Mouse (Mus musculus): ENCODE data around the gene Pla2g3. TPM values are rescaled to one million over a fixed set of nuclear protein-coding genes. Genes with fewer than 3 reads are reported as not detected.

Gene Pla2g3
- polyA plus RNA-seq, 1 experiment from 2014 or later: 1.6 TPM

DNA sequence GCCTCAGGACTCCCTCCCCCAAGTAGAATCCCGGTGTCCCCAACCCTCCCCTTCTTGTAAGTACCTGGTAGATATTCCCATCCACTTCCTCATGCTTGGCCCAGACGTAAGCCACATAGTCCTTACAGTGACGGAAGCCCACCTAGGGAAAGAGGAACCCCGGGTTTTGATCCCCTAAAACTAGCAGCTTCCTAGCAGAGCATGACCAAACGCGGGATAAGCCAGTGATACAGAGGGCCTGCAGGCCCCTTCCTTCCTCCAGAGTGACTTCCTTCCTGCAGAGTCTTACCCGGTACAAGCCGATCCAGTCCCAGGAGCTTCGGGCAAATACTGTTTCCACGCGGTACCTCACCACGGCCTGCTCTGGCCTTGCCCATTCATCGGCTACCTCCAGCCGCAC lies 7.4 kb downstream of the Pla2g3 start:
- no peaks in the 10 kb centered on the region for H3K9me3 ChIP-seq
- H3K4me1 ChIP-seq (replicated peaks): no peaks in the 10 kb centered on the region
- ATAC-seq (ENCODE audit: low FRiP score, low read depth): no peak
- no peak overlapping the region for H3K27ac ChIP-seq (replicated peaks)
- H3K4me2 ChIP-seq: no peak overlapping the region
- 83% methylated on average over 14 of the region's 14 CpGs for WGBS
- no peaks in the 10 kb centered on the region for H3K36me3 ChIP-seq
- no peak overlapping the region for H3K4me3 ChIP-seq
- H3K9ac ChIP-seq: no peak overlapping the region
- no peaks in the 10 kb centered on the region for H3K27me3 ChIP-seq

DNA sequence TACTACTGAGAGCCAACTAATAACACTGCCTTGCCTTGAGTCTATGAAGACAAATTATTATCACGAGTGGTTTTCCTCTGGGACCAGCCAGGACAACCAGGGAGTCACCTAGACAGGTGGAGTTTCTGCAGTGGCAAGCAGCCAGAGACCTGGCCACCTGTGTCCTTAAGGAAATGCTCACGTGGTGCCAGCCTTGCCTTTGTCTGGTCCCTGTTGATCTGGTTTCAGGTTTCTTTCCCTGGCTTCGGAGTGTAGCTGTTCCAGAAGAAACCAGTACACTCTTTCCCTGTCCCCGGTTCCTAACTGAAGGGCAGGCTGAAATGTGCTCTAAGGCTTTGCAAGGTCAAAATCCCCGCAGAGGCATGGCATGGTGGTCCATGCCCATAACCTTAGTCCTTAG lies 8.7 kb downstream of the Pla2g3 start:
- no peak for ATAC-seq (ENCODE audit: low FRiP score, low read depth)
- no peaks in the 10 kb centered on the region for H3K27me3 ChIP-seq
- WGBS: 66% methylated on average over 5 of the region's 5 CpGs
- no peaks in the 10 kb centered on the region for H3K9me3 ChIP-seq
- no peak overlapping the region for H3K4me3 ChIP-seq
- H3K4me1 ChIP-seq (replicated peaks): no peaks in the 10 kb centered on the region
- no peaks in the 10 kb centered on the region for H3K36me3 ChIP-seq
- H3K9ac ChIP-seq: no peak overlapping the region
- no peak overlapping the region for H3K4me2 ChIP-seq
- no peak overlapping the region for H3K27ac ChIP-seq (replicated peaks)

DNA sequence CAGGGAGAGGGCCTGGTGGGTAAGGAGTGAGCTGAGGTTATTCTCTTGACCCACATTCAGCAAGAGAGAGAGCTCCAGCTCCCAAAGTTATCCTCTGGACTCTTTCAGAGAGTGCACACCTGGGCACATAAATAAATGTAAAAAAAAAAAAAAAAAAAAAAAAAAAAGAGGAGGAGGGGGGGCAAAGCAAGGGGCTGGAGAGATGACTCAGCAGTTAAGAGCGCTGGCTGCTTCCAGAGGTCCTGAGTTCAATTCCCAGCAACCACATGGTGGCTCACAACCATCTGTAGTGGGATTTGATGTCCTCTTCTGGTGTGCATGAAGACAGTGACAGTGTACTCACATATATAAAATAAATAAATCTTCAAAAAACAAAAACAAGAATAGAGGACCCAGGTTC lies 9.2 kb downstream of the Pla2g3 start:
- no peak for ATAC-seq (ENCODE audit: low FRiP score, low read depth)
- Histone ChIP-seq H3K4me3 (no peak overlapping the region), H3K27me3 (no peaks in the 10 kb centered on the region), H3K36me3 (no peaks in the 10 kb centered on the region), H3K4me2 (no peak overlapping the region), H3K9me3 (no peaks in the 10 kb centered on the region), H3K9ac (no peak overlapping the region), H3K27ac (replicated peaks) (no peak overlapping the region), H3K4me1 (replicated peaks) (no peaks in the 10 kb centered on the region)
- 95% methylated on average over 1 of the region's 1 CpGs for WGBS

DNA sequence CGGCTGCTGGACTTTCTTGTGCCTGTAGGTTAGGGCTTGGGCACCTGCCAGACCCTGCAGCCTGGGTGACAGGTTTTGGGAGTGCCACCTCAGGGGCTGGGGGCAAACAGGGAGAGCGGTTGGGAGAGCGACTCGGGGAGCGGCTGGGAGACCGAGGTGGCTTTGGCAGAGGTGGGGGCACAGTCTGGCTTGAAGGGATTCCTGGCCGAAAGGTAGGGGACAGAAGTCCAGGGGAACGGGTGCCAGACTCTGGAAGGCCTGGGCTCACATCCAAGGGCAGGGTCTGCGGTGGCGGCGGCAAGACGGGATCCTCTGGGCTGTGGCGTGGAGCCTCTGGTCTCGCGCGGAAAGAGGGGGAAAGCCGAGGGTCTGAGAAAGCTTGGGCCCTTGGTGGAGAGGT lies 14.0 kb downstream of the Pla2g3 start:
- Histone ChIP-seq H3K4me1 (replicated peaks) (peaks cover 13% of the 10 kb centered on the region), H3K4me3 (no peak overlapping the region), H3K36me3 (no peaks in the 10 kb centered on the region), H3K9me3 (no peaks in the 10 kb centered on the region), H3K27ac (replicated peaks) (no peak overlapping the region), H3K9ac (no peak overlapping the region), H3K4me2 (no peak overlapping the region), H3K27me3 (no peaks in the 10 kb centered on the region)
- 77% methylated on average over 17 of the region's 17 CpGs for WGBS
- no peak for ATAC-seq (ENCODE audit: low FRiP score, low read depth)

DNA sequence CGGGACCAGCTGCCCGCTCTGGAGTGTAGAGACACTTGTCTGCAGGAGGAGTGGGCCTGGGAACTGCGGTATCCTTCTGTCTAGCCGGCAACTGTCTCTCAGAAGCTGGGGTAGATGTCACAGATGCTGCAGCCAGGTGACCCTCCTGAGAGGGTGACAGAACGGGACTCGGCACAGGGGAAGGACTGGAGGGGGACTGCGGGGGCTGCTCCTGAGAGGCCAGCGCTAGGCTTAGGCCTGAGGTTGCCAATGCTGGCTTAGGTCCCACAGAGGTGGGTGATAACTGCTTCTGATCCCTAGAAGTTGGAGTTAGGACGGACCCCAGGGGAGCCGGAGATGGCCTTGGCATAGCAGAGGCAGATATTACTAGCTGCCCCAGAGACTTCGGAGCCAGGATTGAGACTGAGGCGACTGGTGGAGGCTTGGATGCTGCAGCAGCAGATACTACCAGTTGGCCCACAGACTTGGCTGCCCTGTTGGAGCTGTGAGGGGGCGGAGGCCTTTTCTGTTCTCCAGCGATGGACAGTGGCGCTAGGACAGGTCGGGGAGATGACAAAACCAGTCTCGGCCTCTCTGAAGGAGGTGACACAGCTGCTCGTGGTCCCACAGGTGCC lies 14.5 kb downstream of the Pla2g3 start:
- Histone ChIP-seq H3K4me2 (no peak overlapping the region), H3K4me3 (no peak overlapping the region), H3K9me3 (no peaks in the 10 kb centered on the region), H3K36me3 (no peaks in the 10 kb centered on the region), H3K4me1 (replicated peaks) (peaks cover 13% of the 10 kb centered on the region), H3K27me3 (no peaks in the 10 kb centered on the region), H3K9ac (no peak overlapping the region), H3K27ac (replicated peaks) (no peak overlapping the region)
- WGBS: 84% methylated on average over 18 of the region's 18 CpGs
- no peak for ATAC-seq (ENCODE audit: low FRiP score, low read depth)

DNA sequence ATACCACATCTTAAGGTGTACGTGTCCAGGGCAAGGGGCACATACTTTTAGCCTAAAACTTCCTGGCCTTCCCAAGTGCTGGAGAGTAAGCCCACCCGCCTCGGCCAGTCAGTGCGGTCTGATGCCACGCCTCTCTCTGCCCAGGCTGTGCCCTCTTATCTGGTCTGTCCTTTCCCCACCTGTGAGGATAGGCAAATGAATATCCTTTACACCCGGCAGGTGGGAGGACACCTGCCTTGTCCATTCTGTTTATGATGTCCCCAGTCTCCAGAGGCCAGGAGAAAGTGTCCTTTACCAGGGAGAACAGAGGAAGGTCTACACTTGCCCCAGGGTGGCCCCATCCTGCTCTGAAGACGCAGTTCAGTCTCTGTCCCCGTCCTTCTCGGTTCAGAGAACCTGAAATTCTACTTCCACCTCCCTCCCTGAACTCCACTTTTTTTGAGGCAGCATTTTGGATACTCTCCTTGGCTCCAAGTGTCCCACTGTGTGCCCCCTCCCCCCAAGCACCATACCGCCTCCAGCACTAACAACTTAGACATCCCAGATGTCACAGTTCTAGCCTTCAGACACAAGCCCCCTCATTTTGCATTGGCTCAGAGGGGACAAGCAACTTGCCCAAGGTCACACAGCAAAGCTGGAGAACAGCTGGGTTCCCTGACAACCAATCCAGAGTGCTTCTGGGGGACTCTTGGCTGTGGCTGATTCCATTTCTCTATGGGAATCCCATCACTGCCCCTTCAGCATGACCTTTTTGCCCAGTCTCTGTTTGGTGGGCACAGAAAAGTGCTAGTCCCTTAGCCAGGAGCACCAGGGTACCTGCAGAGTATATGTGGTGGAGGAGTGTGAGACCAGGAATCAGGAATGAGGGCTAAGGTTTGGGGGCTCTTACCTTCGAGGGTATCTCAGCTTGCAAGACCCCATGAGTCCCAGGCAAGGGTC lies 15.9 kb downstream of the Pla2g3 start:
- no peak overlapping the region for H3K27ac ChIP-seq (replicated peaks)
- peaks cover 13% of the 10 kb centered on the region for H3K4me1 ChIP-seq (replicated peaks)
- 67% methylated on average over 11 of the region's 11 CpGs for WGBS
- peak overlapping the region; percentile 60 for H3K9ac ChIP-seq
- no peaks in the 10 kb centered on the region for H3K9me3 ChIP-seq
- H3K36me3 ChIP-seq: no peaks in the 10 kb centered on the region
- no peaks in the 10 kb centered on the region for H3K27me3 ChIP-seq
- ATAC-seq (ENCODE audit: low FRiP score, low read depth): no peak
- peak overlapping the region; percentile 54 for H3K4me2 ChIP-seq
- H3K4me3 ChIP-seq: peak overlapping the region; percentile 44

DNA sequence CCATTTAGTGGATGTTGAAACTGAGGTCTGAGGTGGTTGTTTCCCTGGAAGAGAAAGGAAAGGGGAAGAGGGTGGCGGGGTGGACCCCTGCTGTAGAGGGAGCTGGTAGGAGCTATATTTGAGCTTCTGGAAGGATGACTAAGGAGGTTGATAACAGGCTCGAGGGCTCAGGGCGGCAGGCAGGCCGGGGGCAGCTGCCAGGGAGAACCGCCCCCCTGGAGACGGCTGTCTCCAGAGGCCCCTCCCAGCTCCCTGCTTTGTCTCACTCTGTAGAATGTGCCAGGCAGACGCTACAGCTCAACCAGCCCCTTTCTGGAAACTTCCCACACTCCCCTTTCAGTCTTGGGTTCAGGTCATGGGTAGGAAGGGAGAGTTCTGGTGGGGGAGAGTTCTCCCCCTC lies 20.1 kb downstream of the Pla2g3 start:
- Histone ChIP-seq H3K9me3 (no peaks in the 10 kb centered on the region), H3K36me3 (no peaks in the 10 kb centered on the region), H3K27me3 (no peaks in the 10 kb centered on the region), H3K4me2 (no peak overlapping the region), H3K27ac (replicated peaks) (no peak overlapping the region), H3K4me1 (replicated peaks) (peaks cover 13% of the 10 kb centered on the region), H3K9ac (no peak overlapping the region), H3K4me3 (no peak overlapping the region)
- ATAC-seq (ENCODE audit: low FRiP score, low read depth): no peak
- 54% methylated on average over 7 of the region's 7 CpGs for WGBS

DNA sequence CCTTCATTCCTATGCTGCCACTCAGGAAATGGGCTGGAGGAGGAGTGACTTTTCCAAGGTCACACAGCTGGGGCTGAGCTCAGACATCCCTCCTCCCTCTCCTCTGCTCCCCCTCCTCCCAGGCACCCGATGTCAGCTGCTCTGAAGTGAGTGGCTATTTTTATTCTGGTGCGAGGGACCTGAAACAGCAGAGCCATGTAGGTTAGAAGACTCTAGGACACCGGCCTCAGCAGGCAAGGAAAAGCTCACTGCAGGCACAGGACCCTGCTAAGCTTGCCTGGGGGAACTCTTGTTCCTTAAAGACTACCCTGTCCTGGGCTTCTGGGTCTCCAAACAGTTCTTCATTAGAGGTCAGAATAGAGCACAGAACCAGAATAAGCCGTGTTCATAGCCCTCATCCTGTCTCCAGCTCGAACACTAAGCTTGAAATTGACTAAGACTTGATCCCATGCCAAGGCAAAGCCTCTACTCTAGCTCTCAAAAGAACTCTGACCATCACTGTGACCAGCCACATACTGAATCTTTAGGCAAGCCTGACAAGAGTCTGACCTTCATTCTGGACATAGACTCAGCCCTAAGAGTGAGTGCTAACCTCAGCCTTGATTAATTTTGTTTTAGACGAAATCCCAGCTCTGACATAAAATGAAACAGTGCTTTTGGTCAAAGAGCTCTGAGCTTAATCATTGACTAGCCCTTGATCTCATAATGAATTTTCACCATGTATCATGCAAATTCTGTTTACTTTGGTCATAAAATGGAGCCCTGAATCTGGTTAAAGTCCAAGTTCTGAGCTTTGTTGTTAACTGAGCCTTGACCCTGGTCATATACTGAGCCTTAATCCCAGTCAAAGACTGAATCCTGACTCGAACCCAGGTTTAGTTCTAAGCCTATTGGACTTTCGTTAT lies 21.3 kb downstream of the Pla2g3 start:
- no peak overlapping the region for H3K27ac ChIP-seq (replicated peaks)
- peaks cover 11% of the 10 kb centered on the region for H3K4me1 ChIP-seq (replicated peaks)
- no peak overlapping the region for H3K4me3 ChIP-seq
- no peak overlapping the region for H3K9ac ChIP-seq
- no peak overlapping the region for H3K4me2 ChIP-seq
- no peaks in the 10 kb centered on the region for H3K27me3 ChIP-seq
- H3K9me3 ChIP-seq: no peaks in the 10 kb centered on the region
- WGBS: 80% methylated on average over 8 of the region's 8 CpGs
- no peaks in the 10 kb centered on the region for H3K36me3 ChIP-seq
- no peak for ATAC-seq (ENCODE audit: low FRiP score, low read depth)

DNA sequence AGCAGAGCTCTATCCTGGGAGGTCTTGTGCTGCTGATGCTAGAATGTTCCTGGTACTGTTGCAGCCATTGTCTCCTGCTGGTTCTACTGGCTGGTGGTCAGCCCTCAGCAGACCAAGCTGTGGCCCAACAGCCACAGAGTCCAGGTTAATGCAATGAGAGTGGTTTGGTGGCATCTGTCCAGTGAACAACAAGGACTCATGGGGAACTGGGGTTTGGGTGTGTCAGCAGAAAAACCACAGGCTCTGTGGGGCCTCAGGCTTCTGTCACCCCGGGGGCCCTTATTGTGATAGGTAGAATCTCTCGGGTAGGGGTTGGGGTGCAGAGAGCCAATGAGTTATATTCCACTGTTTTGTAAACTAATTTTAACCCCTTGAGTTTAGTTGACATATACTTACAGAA lies 22.2 kb downstream of the Pla2g3 start:
- no peak for ATAC-seq (ENCODE audit: low FRiP score, low read depth)
- no peaks in the 10 kb centered on the region for H3K27me3 ChIP-seq
- no peaks in the 10 kb centered on the region for H3K36me3 ChIP-seq
- H3K4me1 ChIP-seq (replicated peaks): peaks cover 14% of the 10 kb centered on the region
- H3K4me2 ChIP-seq: no peak overlapping the region
- no peak overlapping the region for H3K9ac ChIP-seq
- no peak overlapping the region for H3K4me3 ChIP-seq
- H3K27ac ChIP-seq (replicated peaks): no peak overlapping the region
- no peaks in the 10 kb centered on the region for H3K9me3 ChIP-seq
- 93% methylated on average over 2 of the region's 2 CpGs for WGBS

DNA sequence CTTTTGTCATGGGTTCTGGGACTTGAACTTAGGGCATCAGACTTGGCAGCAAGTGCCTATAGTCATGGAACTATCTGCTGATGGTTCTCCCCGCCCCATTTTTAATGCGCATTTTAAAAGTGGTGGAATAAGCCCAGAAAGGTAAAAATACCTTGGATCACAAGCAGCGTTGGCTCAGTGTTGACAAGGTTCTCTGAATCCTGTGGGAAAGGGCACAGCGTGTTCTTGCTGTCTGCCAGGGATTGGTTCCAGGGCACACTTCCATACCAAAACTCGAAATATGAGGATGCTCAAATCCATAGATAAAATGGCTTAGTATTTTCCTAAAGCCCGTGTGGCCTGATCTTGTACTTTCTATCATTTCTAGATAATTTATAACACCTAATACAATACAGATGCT lies 25.2 kb downstream of the Pla2g3 start:
- Histone ChIP-seq H3K4me1 (replicated peaks) (peaks cover 39% of the 10 kb centered on the region), H3K27me3 (0 out of 2 replicates have a peak, but pooled peaks cover 10% of the 10 kb centered on the region), H3K27ac (replicated peaks) (no peak overlapping the region), H3K4me3 (no peak overlapping the region), H3K9me3 (no peaks in the 10 kb centered on the region), H3K4me2 (no peak overlapping the region), H3K36me3 (no peaks in the 10 kb centered on the region), H3K9ac (no peak overlapping the region)
- ATAC-seq (ENCODE audit: low FRiP score, low read depth): no peak
- WGBS: 90% methylated on average over 6 of the region's 6 CpGs

DNA sequence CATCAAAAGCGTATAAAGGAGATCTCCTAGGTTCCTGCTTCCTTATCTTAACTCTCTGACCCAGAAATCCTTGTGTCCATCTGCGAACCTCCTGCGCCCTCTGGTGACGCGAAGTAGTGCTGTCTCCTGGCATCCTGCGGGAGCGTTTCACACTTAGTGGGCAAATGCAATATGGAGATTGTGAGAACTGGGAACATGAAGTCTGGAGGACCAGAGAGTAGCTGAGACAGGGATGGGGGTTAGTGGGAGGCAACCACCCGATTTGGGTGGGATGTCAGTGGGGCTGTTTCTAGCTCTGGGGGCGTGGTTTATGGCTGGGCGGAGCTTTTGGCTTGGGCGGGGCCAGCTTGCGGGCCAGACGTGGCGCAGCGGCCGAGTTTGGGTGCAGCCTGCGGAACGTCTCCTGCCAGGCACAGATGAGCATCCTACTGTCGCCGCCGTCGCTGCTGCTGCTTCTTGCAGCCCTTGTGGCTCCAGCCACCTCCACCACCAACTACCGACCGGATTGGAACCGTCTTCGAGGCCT lies 26.5 kb downstream of the Pla2g3 start, which contains the start of gene Selenom:
Gene Selenom (plus strand): TSS at position 156 of the 526 bp plus-strand sequence.
- peak within 1 kb of the TSS; percentile 61 for H3K27ac ChIP-seq (replicated peaks)
- peaks cover 39% of the 10 kb centered on the region for H3K4me1 ChIP-seq (replicated peaks)

More for the DNA sequence above, 26.5 kb downstream of the Pla2g3 start, which contains the start of gene Selenom:
- Histone ChIP-seq H3K27me3 (0 out of 2 replicates have a peak, but pooled peaks cover 10% of the 10 kb centered on the region), H3K4me3 (peak within 1 kb of the TSS; percentile 55), H3K4me2 (peak within 1 kb of the TSS; percentile 60), H3K36me3 (no peaks in the 10 kb centered on the region), H3K9ac (peak within 1 kb of the TSS; percentile 58), H3K9me3 (no peaks in the 10 kb centered on the region)
- peak; percentile 80 for ATAC-seq (ENCODE audit: low FRiP score, low read depth)
- 0% methylated on average over 25 of the region's 26 CpGs for WGBS

Measured in hindbrain, embryonic 15.5 days (tissue).